Mouse (Mus musculus) CH12.LX (cell line): ENCODE data around the gene AC140267.1. TPM values are rescaled to one million over a fixed set of nuclear protein-coding genes. Genes with fewer than 3 reads are reported as not detected.
A peak's percentile ranks its signal among the peaks of the same experiment; 100 is the strongest.

Experiments used
- DNase-seq: peaks from one replicate; pipeline ENCODE4 v3.0.0-alpha.2; 2013; ENCODE audit errors: extremely low read depth
- H3K27ac ChIP-seq: 2 replicates; pipeline ENCODE4 v1.5.1; 2012; ENCODE audit warnings: low read depth, mild to moderate bottlenecking, control low read depth, moderate library complexity; ENCODE audit not compliant: insufficient read depth
- H3K27me3 ChIP-seq: replicated peaks from 2 replicates; pipeline ENCODE3; 2012; ENCODE audit warnings: inconsistent platforms
- H3K36me3 ChIP-seq, 2 experiments: replicated peaks in 1 of 2; 2 replicates each; pipeline versions ENCODE3 to v1.6.1; 2012; ENCODE audit warnings: inconsistent platforms in 1 of 2, low read length in 1 of 2, mild to moderate bottlenecking in 1 of 2, mixed read lengths in 1 of 2, moderate library complexity in 1 of 2; ENCODE audit not compliant: control insufficient read depth in 1 of 2, insufficient read depth in 1 of 2
- H3K4me1 ChIP-seq, 2 experiments: 2 replicates each; pipeline ENCODE4 v1.6.1; 2012; ENCODE audit warnings: inconsistent platforms in 1 of 2, moderate library complexity in 1 of 2; ENCODE audit not compliant: insufficient read depth in 2 of 2, control insufficient read depth in 1 of 2
- H3K4me2 ChIP-seq: 2 replicates; pipeline ENCODE4 v1.6.1; 2012; ENCODE audit warnings: low read depth, mild to moderate bottlenecking, control low read depth; ENCODE audit not compliant: poor library complexity, insufficient read depth, severe bottlenecking
- H3K4me3 ChIP-seq, 3 experiments: fragments of 150-350 bp in 1 of 3; sonication (generic) in 1 of 3; replicated peaks in 1 of 3; 2 replicates each; pipeline versions ENCODE3 to v1.5.1; 2011 to 2012; ENCODE audit warnings: low read depth in 2 of 3, low read length in 2 of 3, mild to moderate bottlenecking in 2 of 3, moderate library complexity in 2 of 3, control low read depth in 1 of 3, improper control_type of control experiment in 1 of 3, inconsistent platforms in 1 of 3, mixed read lengths in 1 of 3; ENCODE audit not compliant: poor library complexity in 1 of 3
- H3K79me2 ChIP-seq: replicated peaks from 2 replicates; pipeline ENCODE4 v1.6.1; 2012; ENCODE audit warnings: mild to moderate bottlenecking, moderate library complexity; ENCODE audit not compliant: control insufficient read depth, poor library complexity, insufficient read depth, severe bottlenecking; ENCODE audit errors: extremely low read depth
- H3K9ac ChIP-seq: 2 replicates; pipeline ENCODE4 v1.6.1; 2012; ENCODE audit warnings: low read depth, mild to moderate bottlenecking, control low read depth, moderate library complexity; ENCODE audit not compliant: insufficient read depth
- H3K9me3 ChIP-seq: replicated peaks from 2 replicates; pipeline ENCODE3; 2012; ENCODE audit warnings: low read length, inconsistent platforms, mixed read lengths
- BHLHE40 ChIP-seq: IDR thresholded peaks from 2 replicates; pipeline ENCODE4 v1.6.1; 2011; ENCODE audit warnings: mild to moderate bottlenecking, low read depth, low read length, improper control_type of control experiment
- CHD2 ChIP-seq: IDR thresholded peaks from 2 replicates; pipeline ENCODE4 v1.6.1; 2011; ENCODE audit warnings: low read length, improper control_type of control experiment
- ELF1 ChIP-seq: IDR thresholded peaks from 2 replicates; pipeline ENCODE4 v1.6.1; 2014; ENCODE audit warnings: low read depth, mild to moderate bottlenecking, inconsistent platforms, low read length, improper control_type of control experiment
- EP300 ChIP-seq: IDR thresholded peaks from 2 replicates; pipeline ENCODE4 v1.6.1; 2011; ENCODE audit warnings: low read length, improper control_type of control experiment
- ETS1 ChIP-seq: conservative IDR thresholded peaks from 2 replicates; pipeline ENCODE4 v1.6.1; 2012; ENCODE audit warnings: low read depth, mild to moderate bottlenecking, inconsistent platforms, low read length, improper control_type of control experiment, moderate library complexity
- GABPA ChIP-seq: IDR thresholded peaks from 2 replicates; pipeline ENCODE4 v1.6.1; 2012; ENCODE audit warnings: low read depth, low read length, improper control_type of control experiment, inconsistent platforms; ENCODE audit not compliant: insufficient replicate concordance
- KAT2A ChIP-seq: IDR thresholded peaks from 2 replicates; pipeline ENCODE4 v1.6.1; 2012; ENCODE audit warnings: low read length, improper control_type of control experiment, inconsistent platforms; ENCODE audit not compliant: insufficient replicate concordance
- MAFK ChIP-seq: IDR thresholded peaks from 2 replicates; pipeline ENCODE4 v1.6.1; 2011; ENCODE audit warnings: low read length, improper control_type of control experiment; ENCODE audit not compliant: insufficient replicate concordance
- MAX ChIP-seq: IDR thresholded peaks from 2 replicates; pipeline ENCODE4 v1.6.1; 2011; ENCODE audit warnings: low read length, improper control_type of control experiment
- MAZ ChIP-seq: IDR thresholded peaks from 2 replicates; pipeline ENCODE4 v1.6.1; 2012; ENCODE audit warnings: low read depth, mild to moderate bottlenecking, inconsistent platforms, low read length, improper control_type of control experiment, moderate library complexity
- MEF2A ChIP-seq: IDR thresholded peaks from 2 replicates; pipeline ENCODE4 v1.6.1; 2014; ENCODE audit warnings: low read depth, mild to moderate bottlenecking, inconsistent platforms, low read length, improper control_type of control experiment, borderline replicate concordance
- MXI1 ChIP-seq: IDR thresholded peaks from 2 replicates; pipeline ENCODE4 v1.6.1; 2011; ENCODE audit warnings: mild to moderate bottlenecking, low read depth, low read length, improper control_type of control experiment
- MYC ChIP-seq: IDR thresholded peaks from 2 replicates; pipeline ENCODE4 v1.6.1; 2011; ENCODE audit warnings: low read depth, mild to moderate bottlenecking, improper control_type of control experiment, low read length
- NRF1 ChIP-seq: IDR thresholded peaks from 2 replicates; pipeline ENCODE4 v1.6.1; 2014; ENCODE audit warnings: low read depth, mild to moderate bottlenecking, inconsistent platforms, low read length, improper control_type of control experiment, moderate library complexity
- TCF12 ChIP-seq: IDR thresholded peaks from 2 replicates; pipeline ENCODE4 v1.6.1; 2014; ENCODE audit warnings: low read depth, mild to moderate bottlenecking, inconsistent platforms, low read length, improper control_type of control experiment
- ZC3H11A ChIP-seq: IDR thresholded peaks from 2 replicates; pipeline ENCODE4 v1.6.1; 2012; ENCODE audit warnings: low read depth, mild to moderate bottlenecking, inconsistent platforms, low read length, improper control_type of control experiment
- ZKSCAN1 ChIP-seq: IDR thresholded peaks from 2 replicates; pipeline ENCODE4 v1.6.1; 2012; ENCODE audit warnings: low read depth, inconsistent platforms, low read length, improper control_type of control experiment, borderline replicate concordance
- dilution Hi-C: fragments of 300-500 bp; cut with MboI; formaldehyde crosslinking; loops from 2 replicates; pipeline ENCODE4 v1.14.3; 2020; ENCODE audit warnings: low sequenced_read_pairs; ENCODE audit not compliant: extremely low pct_unique_long_range_greater_than_20kb, extremely low pct_ligation_motif_present
- in situ Hi-C: fragments of 300-500 bp; cut with MboI; formaldehyde crosslinking; loops from 3 replicates; pipeline ENCODE4 v1.14.3; 2019; ENCODE audit warnings: low sequenced_read_pairs, low pct_ligation_motif_present, low pct_unique_long_range_greater_than_20kb, mixed read lengths
- polyA plus RNA-seq: library from polyadenylated mRNA; unstranded; fragments of >175 nt; gene quantifications from 2 replicates; pipeline ENCODE4 v1.2.1, GENCODE M21; 2012; ENCODE audit warnings: low read depth; ENCODE audit not compliant: insufficient read length
- total RNA-seq, 2 experiments: library from RNA; depleted of rRNA; stranded (reverse); fragments of 300-350 nt in 1 of 2; fragments of >200 nt in 1 of 2; gene quantifications; 2 replicates each; pipeline ENCODE4 v1.2.3; 2012 to 2014

Gene AC140267.1
- total and polyA plus RNA-seq, 3 experiments = not detected

- H3K4me1 ChIP-seq = peaks cover 13 to 38% of the 10 kb centered on the region in 2 experiments
- peaks cover 25% of the 10 kb centered on the region for H3K27me3 ChIP-seq
- dilution Hi-C loops = no loop called here
- no peaks in the 10 kb centered on the region for H3K9me3 ChIP-seq
- no peak overlapping the region for H3K27ac ChIP-seq
- TF ChIP-seq MAFK (peak; percentile 44; the same call in 1 of the 2 replicates), MYC (no peak)
- in situ Hi-C loops = no loop called here
- no peak for DNase-seq
- no peak overlapping the region for H3K9ac ChIP-seq
- H3K4me3 ChIP-seq = no peak overlapping the region
- no peaks in the 10 kb centered on the region for H3K36me3 ChIP-seq
- H3K79me2 ChIP-seq = no peaks in the 10 kb centered on the region
- no peak overlapping the region for H3K4me2 ChIP-seq
Observed at GRCm38 (mm10) chr15:80190075-80190474, 45.6 kb upstream of the AC140267.1 start.

GRCm38 (mm10) chr15:80191585-80192245 lies 43.9 kb upstream of the AC140267.1 start:
- H3K27me3 ChIP-seq = peaks cover 21% of the 10 kb centered on the region
- in situ Hi-C loops = no loop called here
- no peak overlapping the region for H3K9ac ChIP-seq
- dilution Hi-C loops = no loop called here
- peaks cover 3% of the 10 kb centered on the region for H3K9me3 ChIP-seq
- H3K27ac ChIP-seq = no peak overlapping the region
- H3K79me2 ChIP-seq = no peaks in the 10 kb centered on the region
- peak; percentile 10 for DNase-seq
- TF ChIP-seq KAT2A (no peak), ELF1 (no peak), ZKSCAN1 (no peak), GABPA (no peak), ZC3H11A (no peak)
- no peak overlapping the region for H3K4me3 ChIP-seq
- H3K4me1 ChIP-seq = peaks cover 13 to 38% of the 10 kb centered on the region in 2 experiments
- H3K4me2 ChIP-seq = no peak overlapping the region
- no peaks in the 10 kb centered on the region for H3K36me3 ChIP-seq

GRCm38 (mm10) chr15:80192246-80192585 lies 43.4 kb upstream of the AC140267.1 start:
- Histone ChIP-seq H3K9me3 (peaks cover 3% of the 10 kb centered on the region), H3K4me2 (no peak overlapping the region), H3K27me3 (peaks cover 20% of the 10 kb centered on the region), H3K79me2 (no peaks in the 10 kb centered on the region), H3K27ac (no peak overlapping the region), H3K4me3 (no peak overlapping the region), H3K4me1 (peaks cover 13 to 38% of the 10 kb centered on the region in 2 experiments), H3K36me3 (no peaks in the 10 kb centered on the region), H3K9ac (no peak overlapping the region)
- peak; percentile 58 for DNase-seq
- TF ChIP-seq NRF1 (no peak), MAFK (0 out of 2 replicates have a peak, but pooled peaks have one; percentile 19), MAZ (peak; percentile 25; the same call in 1 of the 2 replicates), MAX (peak; percentile 58), CHD2 (no peak), TCF12 (peak; percentile 27; the same call in 1 of the 2 replicates), ETS1 (peak; percentile 51; the same call in 1 of the 2 replicates), MYC (0 out of 2 replicates have a peak, but pooled peaks have one; percentile 70), MEF2A (peak; percentile 57), EP300 (0 out of 2 replicates have a peak, but pooled peaks have one; percentile 39), MXI1 (0 out of 2 replicates have a peak, but pooled peaks have one; percentile 34), GABPA (no peak), BHLHE40 (0 out of 2 replicates have a peak, but pooled peaks have one; percentile 29)
- in situ Hi-C loops (no loop called here), dilution Hi-C loops (no loop called here)
